Mouse (Mus musculus): ENCODE data around the gene Ezh1.

GRCm38 (mm10) chr11:101247521-101248030 is 21.3 kb upstream of the Ezh1 start:
- TF ChIP-seq POLR2A (IDR thresholded peaks at IDR 0.05; ENCODE audit: insufficient read depth, low read length) (no peak), CTCF (IDR thresholded peaks at IDR 0.05; ENCODE audit: low read depth, low read length) (no peak)

Measured in ES-Bruce4 (cell line).